Mouse (Mus musculus) spleen, adult 2 months (tissue): ENCODE measurements around the gene Wdhd1. TPM values are rescaled to one million over a fixed set of nuclear protein-coding genes. Genes with fewer than 3 reads are reported as not detected.

Source experiments
- DNase-seq, 2 experiments: peaks; one replicate each; pipeline versions ENCODE4 v3.0.0 to v3.0.0-alpha.2; 2012 to 2021; ENCODE audit warnings: low spot score in 2 of 2, low read depth in 1 of 2
- H3K27ac ChIP-seq: fragments of 200-500 bp; 2 replicates; pipeline ENCODE4 v1.5.1; 2012; ENCODE audit warnings: low read length, inconsistent platforms; ENCODE audit not compliant: insufficient read depth
- H3K27me3 ChIP-seq: fragments of 200-500 bp; 2 replicates; pipeline ENCODE4 v1.6.1; 2012; ENCODE audit warnings: mild to moderate bottlenecking, moderate library complexity, low read length, inconsistent platforms; ENCODE audit not compliant: control insufficient read depth, insufficient read depth
- H3K36me3 ChIP-seq: fragments of 200-500 bp; 2 replicates; pipeline ENCODE4 v1.6.1; 2012; ENCODE audit warnings: mild to moderate bottlenecking, low read length, inconsistent platforms; ENCODE audit not compliant: control insufficient read depth, insufficient read depth
- H3K4me1 ChIP-seq: fragments of 200-500 bp; 2 replicates; pipeline ENCODE4 v1.6.1; 2011; ENCODE audit warnings: inconsistent platforms; ENCODE audit not compliant: control insufficient read depth, insufficient read depth, insufficient read length
- H3K4me3 ChIP-seq: fragments of 200-500 bp; 2 replicates; pipeline ENCODE4 v1.5.1; 2011; ENCODE audit warnings: mild to moderate bottlenecking, inconsistent platforms; ENCODE audit not compliant: insufficient read depth, insufficient read length; ENCODE audit errors: extremely low read depth
- CTCF ChIP-seq: fragments of 200-500 bp; IDR thresholded peaks from 2 replicates; pipeline ENCODE4 v1.5.1; 2011; ENCODE audit warnings: mild to moderate bottlenecking, inconsistent platforms; ENCODE audit not compliant: insufficient read depth, insufficient read length, insufficient replicate concordance; ENCODE audit errors: extremely low read depth
- POLR2A ChIP-seq: fragments of 200-500 bp; IDR thresholded peaks from 2 replicates; pipeline ENCODE4 v1.6.1; 2011; ENCODE audit warnings: low read depth, low read length, inconsistent platforms
- WGBS: fragments of 180-500 bp; shearing (Covaris S2); methylation state at CpG from one replicate; pipeline ENCODE4 v1.1.7; 2018; 5-methylcytosine and 5-hydroxymethylcytosine counted together
- polyA plus RNA-seq: library from polyadenylated mRNA; depleted of rRNA; stranded (reverse); fragments of >200 nt; gene quantifications from 2 replicates; pipeline ENCODE4 v1.2.3, GENCODE M21; 2012

The Wdhd1 gene
- polyA plus RNA-seq, 1 experiment, result 2.7 TPM

GRCm38 (mm10) chr14:47236491-47236890, 40.2 kb downstream of the Wdhd1 start:
- no peaks in the 10 kb centered on the region for H3K27me3 ChIP-seq
- no peak for DNase-seq
- WGBS, result 93% methylated on average over 7 of the region's 7 CpGs
- H3K27ac ChIP-seq, result no peak overlapping the region
- peaks cover 4% of the 10 kb centered on the region for H3K36me3 ChIP-seq
- H3K4me1 ChIP-seq, result no peaks in the 10 kb centered on the region
- TF ChIP-seq CTCF (no peak), POLR2A (no peak)
- H3K4me3 ChIP-seq, result no peak overlapping the region

DNA sequence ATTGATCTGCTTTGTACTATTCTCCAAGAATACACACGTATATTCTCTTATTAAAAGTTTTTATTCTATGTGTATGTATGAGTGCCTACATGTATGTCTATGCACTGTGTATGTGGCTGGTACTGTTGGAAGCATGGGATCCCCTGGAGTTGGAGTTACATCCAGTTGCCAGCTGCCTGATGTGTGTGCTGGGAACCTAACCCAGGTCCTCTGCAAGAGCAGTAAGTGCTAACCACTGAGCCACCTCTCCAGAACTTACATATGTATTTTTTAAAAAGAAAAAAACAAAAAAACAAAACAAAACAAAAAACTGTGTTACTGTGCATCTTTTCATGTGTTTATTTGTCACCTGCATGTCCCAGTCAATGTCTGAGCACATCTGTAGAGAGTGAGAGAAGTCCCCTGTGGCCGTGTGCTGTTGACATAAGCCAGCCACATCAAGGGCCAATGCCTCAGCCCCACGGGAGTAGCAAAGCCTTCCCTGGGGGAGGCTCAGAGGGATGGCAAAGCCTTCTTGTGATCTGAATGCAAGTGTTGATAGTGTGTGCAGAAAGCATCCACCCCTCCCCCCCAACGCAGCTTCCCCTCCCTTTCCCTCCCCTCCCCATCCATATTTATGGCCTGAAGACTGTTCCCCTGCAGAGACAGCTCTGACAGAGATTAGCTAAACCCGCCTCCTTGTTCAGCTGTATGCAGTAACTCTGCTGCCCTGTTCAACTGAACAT, 42.0 kb downstream of the Wdhd1 start:
- Histone ChIP-seq H3K27ac (no peak overlapping the region; the same call in 1 of the 2 replicates), H3K4me3 (no peak overlapping the region), H3K4me1 (no peaks in the 10 kb centered on the region), H3K36me3 (no peaks in the 10 kb centered on the region), H3K27me3 (no peaks in the 10 kb centered on the region)
- 51% methylated on average over 5 of the region's 5 CpGs for WGBS
- no peak for TF ChIP-seq CTCF
- no peak for TF ChIP-seq POLR2A
- no peak for DNase-seq

GRCm38 (mm10) chr14:47234032-47234431, 42.6 kb downstream of the Wdhd1 start:
- DNase-seq, result no peak
- Histone ChIP-seq H3K27ac (no peak overlapping the region), H3K4me3 (no peak overlapping the region), H3K36me3 (no peaks in the 10 kb centered on the region), H3K4me1 (no peaks in the 10 kb centered on the region), H3K27me3 (no peaks in the 10 kb centered on the region)
- 90% methylated on average over 3 of the region's 3 CpGs for WGBS
- TF ChIP-seq POLR2A, result no peak
- TF ChIP-seq CTCF, result no peak

GRCm38 (mm10) chr14:47233602-47234001, 43.1 kb downstream of the Wdhd1 start:
- Histone ChIP-seq H3K36me3 (no peaks in the 10 kb centered on the region), H3K4me3 (no peak overlapping the region), H3K4me1 (no peaks in the 10 kb centered on the region), H3K27ac (no peak overlapping the region), H3K27me3 (no peaks in the 10 kb centered on the region)
- WGBS, result 80% methylated on average over 2 of the region's 2 CpGs
- TF ChIP-seq POLR2A, result no peak
- DNase-seq, result no peak

DNA sequence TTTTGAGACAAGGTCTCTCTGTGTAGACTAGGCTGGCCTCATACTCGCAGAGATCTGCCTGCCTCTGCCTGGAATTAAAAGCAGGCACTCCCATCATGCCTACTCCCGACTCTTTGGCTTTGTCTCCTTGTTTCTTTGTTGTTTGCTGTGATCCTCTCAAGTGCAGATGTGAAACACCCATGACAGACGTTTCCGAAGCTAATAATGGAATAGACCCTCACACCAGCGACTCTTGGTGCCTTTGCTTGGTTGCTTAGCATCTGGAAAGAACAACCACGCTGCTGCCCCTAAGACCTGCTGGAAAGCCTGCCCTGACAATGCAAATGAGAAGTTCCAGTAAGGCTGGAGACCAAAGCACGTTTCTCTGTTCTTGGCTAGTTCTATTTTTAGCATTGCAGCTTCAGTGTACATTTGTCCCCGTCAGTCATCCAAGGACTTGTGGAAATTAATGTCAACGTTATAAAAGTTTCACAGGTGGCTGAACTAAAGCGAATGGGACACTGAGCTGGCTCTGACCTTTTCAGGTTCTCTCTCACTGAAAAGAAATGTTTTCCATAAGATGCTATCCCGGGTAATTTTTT, 46.8 kb downstream of the Wdhd1 start:
- Histone ChIP-seq H3K4me3 (no peak overlapping the region), H3K27me3 (no peaks in the 10 kb centered on the region), H3K36me3 (no peaks in the 10 kb centered on the region), H3K4me1 (no peaks in the 10 kb centered on the region), H3K27ac (no peak overlapping the region)
- 62% methylated on average over 11 of the region's 11 CpGs for WGBS
- DNase-seq, result no peak
- no peak for TF ChIP-seq POLR2A
- no peak for TF ChIP-seq CTCF

DNA sequence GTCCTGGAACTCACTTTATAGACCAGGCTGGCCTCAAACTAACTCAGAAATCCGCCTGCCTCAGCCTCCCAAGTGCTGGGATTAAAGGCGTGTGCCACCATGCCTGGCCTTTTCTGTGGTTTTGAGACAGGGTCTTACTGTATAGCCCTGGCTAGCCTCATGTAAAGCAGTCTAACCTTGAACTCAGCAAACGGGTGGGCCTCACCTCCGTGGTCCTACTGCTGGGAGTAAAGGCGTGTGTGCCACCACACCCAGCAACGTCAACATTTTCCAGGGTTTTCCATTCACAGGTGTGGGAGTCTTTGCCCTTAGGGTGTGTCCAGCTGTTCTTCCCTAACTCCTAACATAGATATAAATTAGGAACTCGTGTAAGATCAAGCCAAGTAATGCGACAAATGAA, 50.7 kb downstream of the Wdhd1 start:
- no peak for DNase-seq
- Histone ChIP-seq H3K36me3 (no peaks in the 10 kb centered on the region), H3K4me3 (no peak overlapping the region), H3K27me3 (no peaks in the 10 kb centered on the region), H3K27ac (no peak overlapping the region), H3K4me1 (no peaks in the 10 kb centered on the region)
- TF ChIP-seq CTCF (no peak), POLR2A (no peak)
- WGBS, result 93% methylated on average over 8 of the region's 8 CpGs

DNA sequence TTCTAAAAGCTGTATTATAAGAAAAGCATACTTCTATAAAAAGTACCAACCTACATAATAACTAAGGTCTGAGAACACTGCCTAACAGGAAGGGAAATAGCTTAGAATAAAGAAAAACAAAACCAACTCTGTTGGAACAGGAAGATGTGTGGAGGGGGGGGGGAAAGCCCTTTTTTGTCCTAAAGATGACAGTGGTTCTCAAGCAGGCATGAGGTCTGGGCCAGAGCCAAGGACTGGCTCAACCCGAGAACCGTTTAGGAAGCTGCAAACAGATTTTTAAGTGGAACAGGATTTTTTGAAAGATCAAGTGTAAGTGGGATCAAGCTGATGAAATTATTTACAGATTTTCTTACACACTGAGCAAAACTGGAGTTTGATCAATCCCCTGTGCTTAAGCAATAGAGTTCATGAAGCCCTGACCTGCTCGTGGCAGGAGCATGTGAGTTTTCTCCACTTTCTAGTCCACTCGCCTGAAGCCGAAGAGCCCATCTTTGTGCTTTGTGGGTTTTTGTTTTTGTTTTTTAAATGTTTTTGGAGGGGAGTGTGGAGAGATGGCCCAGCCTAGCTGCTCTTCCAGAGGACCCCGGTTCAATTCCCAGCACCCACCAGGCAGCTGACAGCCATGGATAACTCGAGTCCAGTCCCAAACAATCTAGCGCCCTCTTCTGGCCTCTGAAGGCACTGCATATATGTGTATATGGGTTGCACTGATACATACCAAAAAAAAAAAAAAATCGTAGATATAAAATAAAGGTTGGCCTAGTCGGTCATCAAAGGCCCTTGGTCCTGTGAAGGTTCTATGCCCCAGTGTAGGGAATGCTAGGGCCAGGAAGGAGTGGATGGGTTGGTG, 52.0 kb downstream of the Wdhd1 start:
- TF ChIP-seq POLR2A (no peak), CTCF (no peak)
- no peak overlapping the region for H3K27ac ChIP-seq
- no peaks in the 10 kb centered on the region for H3K4me1 ChIP-seq
- DNase-seq, result no peak
- no peaks in the 10 kb centered on the region for H3K27me3 ChIP-seq
- H3K4me3 ChIP-seq, result no peak overlapping the region
- no peaks in the 10 kb centered on the region for H3K36me3 ChIP-seq
- 67% methylated on average over 10 of the region's 10 CpGs for WGBS
